Mouse (Mus musculus): Measurements from ENCODE around the gene Hras. TPM values are rescaled to one million over a fixed set of nuclear protein-coding genes. Genes with fewer than 3 reads are reported as not detected.

Gene Hras
- total and polyA plus RNA-seq, 3 experiments: 29.3 to 38.9 (median 32.7) TPM

- DNase-seq (ENCODE audit: low spot score) (no peak), ATAC-seq (ENCODE audit: extremely low read depth, insufficient number of reproducible peaks, low FRiP score, poor library complexity, severe bottlenecking) (no peak)
- H3K36me3 ChIP-seq (replicated peaks): peaks cover 47% of the 10 kb centered on the region
- peaks cover 81% of the 10 kb centered on the region for H3K4me1 ChIP-seq (ENCODE audit: insufficient read depth, low read depth, low read length)
- H3K9me3 ChIP-seq (replicated peaks): no peaks in the 10 kb centered on the region
- no peaks in the 10 kb centered on the region for H3K27me3 ChIP-seq (ENCODE audit: insufficient read depth, low read length)
- peak overlapping the region; percentile 99; the same call in 1 of the 2 replicates for H3K4me3 ChIP-seq (ENCODE audit: low read depth, low read length)
- TF ChIP-seq POLR2AphosphoS5 (IDR thresholded peaks at IDR 0.05; ENCODE audit: insufficient replicate concordance, low read depth, low read length) (no peak), TAL1 (conservative IDR thresholded peaks at IDR 0.05; ENCODE audit: low read depth, low read length) (no peak), CTCF (IDR thresholded peaks at IDR 0.05; ENCODE audit: low read depth, low read length) (no peak), GATA1 (IDR thresholded peaks at IDR 0.05; ENCODE audit: borderline replicate concordance, low read length) (no peak), GATA2 (IDR thresholded peaks at IDR 0.05; ENCODE audit: borderline replicate concordance, low read depth, low read length) (no peak)
Measured at GRCm38 (mm10) chr7:141219558-141220099, 25.8 kb upstream of the Hras start.

GRCm38 (mm10) chr7:141218557-141219133, 24.8 kb upstream of the Hras start:
- TF ChIP-seq GATA2 (IDR thresholded peaks at IDR 0.05; ENCODE audit: borderline replicate concordance, low read depth, low read length) (no peak), POLR2AphosphoS5 (IDR thresholded peaks at IDR 0.05; ENCODE audit: insufficient replicate concordance, low read depth, low read length) (no peak), TAL1 (conservative IDR thresholded peaks at IDR 0.05; ENCODE audit: low read depth, low read length) (no peak), GATA1 (IDR thresholded peaks at IDR 0.05; ENCODE audit: borderline replicate concordance, low read length) (no peak), CTCF (IDR thresholded peaks at IDR 0.05; ENCODE audit: low read depth, low read length) (no peak)
- DNase-seq (ENCODE audit: low spot score) (no peak), ATAC-seq (ENCODE audit: extremely low read depth, insufficient number of reproducible peaks, low FRiP score, poor library complexity, severe bottlenecking) (no peak)
- H3K36me3 ChIP-seq (replicated peaks): peaks cover 47% of the 10 kb centered on the region
- H3K27me3 ChIP-seq (ENCODE audit: insufficient read depth, low read length): peaks cover 2% of the 10 kb centered on the region; the same call in 1 of the 2 replicates
- no peak overlapping the region; the same call in 1 of the 2 replicates for H3K4me3 ChIP-seq (ENCODE audit: low read depth, low read length)
- H3K4me1 ChIP-seq (ENCODE audit: insufficient read depth, low read depth, low read length): peaks cover 89% of the 10 kb centered on the region
- H3K9me3 ChIP-seq (replicated peaks): no peaks in the 10 kb centered on the region

- no peak for TF ChIP-seq GATA1 (IDR thresholded peaks at IDR 0.05; ENCODE audit: borderline replicate concordance, low read length)
- no peak for TF ChIP-seq CTCF (IDR thresholded peaks at IDR 0.05; ENCODE audit: low read depth, low read length)
- TF ChIP-seq GATA2 (IDR thresholded peaks at IDR 0.05; ENCODE audit: borderline replicate concordance, low read depth, low read length): no peak
- no peak for TF ChIP-seq POLR2AphosphoS5 (IDR thresholded peaks at IDR 0.05; ENCODE audit: insufficient replicate concordance, low read depth, low read length)
- no peak for TF ChIP-seq TAL1 (conservative IDR thresholded peaks at IDR 0.05; ENCODE audit: low read depth, low read length)
- ATAC-seq (ENCODE audit: extremely low read depth, insufficient number of reproducible peaks, low FRiP score, poor library complexity, severe bottlenecking) (no peak), DNase-seq (ENCODE audit: low spot score) (no peak)
- Histone ChIP-seq H3K27me3 (ENCODE audit: insufficient read depth, low read length) (peaks cover 6% of the 10 kb centered on the region), H3K9me3 (replicated peaks) (no peaks in the 10 kb centered on the region), H3K36me3 (replicated peaks) (peaks cover 47% of the 10 kb centered on the region), H3K4me3 (ENCODE audit: low read depth, low read length) (no peak overlapping the region; the same call in 1 of the 2 replicates), H3K4me1 (ENCODE audit: insufficient read depth, low read depth, low read length) (peaks cover 90% of the 10 kb centered on the region)
Measured at GRCm38 (mm10) chr7:141218141-141218540, 24.3 kb upstream of the Hras start.

DNA sequence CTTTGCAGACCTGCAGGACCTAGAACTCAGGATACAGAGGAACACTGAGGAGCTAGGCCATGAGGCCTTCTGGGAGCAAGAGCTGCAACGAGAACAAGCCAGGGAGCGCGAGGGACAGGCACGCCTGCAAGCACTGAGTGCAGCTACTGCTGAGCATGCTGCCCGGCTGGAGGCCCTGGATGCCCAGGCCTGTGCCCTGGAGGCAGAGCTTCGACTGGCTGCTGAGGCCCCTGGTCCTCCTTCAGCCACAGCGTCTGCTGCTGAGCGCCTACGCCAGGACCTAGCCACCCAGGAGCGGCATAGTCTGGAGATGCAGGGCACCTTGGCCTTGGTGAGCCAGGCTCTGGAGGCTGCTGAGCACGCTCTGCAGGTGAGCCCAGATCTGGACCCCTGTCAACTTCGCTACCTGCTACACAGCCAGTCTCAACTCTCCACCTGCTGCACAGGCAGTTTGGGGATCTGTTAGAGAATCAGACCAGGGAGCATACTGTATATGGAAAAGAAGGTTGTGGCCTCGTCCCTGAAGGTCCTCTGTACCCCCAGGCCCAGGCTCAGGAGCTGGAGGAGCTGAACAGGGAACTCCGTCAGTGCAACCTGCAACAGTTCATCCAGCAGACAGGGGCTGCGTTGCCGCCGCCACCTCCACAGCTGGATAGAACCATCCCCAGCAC, 23.7 kb upstream of the Hras start:
- Histone ChIP-seq H3K9me3 (replicated peaks) (no peaks in the 10 kb centered on the region), H3K4me3 (ENCODE audit: low read depth, low read length) (peak overlapping the region; percentile 80; the same call in 1 of the 2 replicates), H3K4me1 (ENCODE audit: insufficient read depth, low read depth, low read length) (peaks cover 85% of the 10 kb centered on the region), H3K36me3 (replicated peaks) (peaks cover 47% of the 10 kb centered on the region), H3K27me3 (ENCODE audit: insufficient read depth, low read length) (peaks cover 13% of the 10 kb centered on the region)
- DNase-seq (ENCODE audit: low spot score): no peak
- TF ChIP-seq GATA2 (IDR thresholded peaks at IDR 0.05; ENCODE audit: borderline replicate concordance, low read depth, low read length): no peak
- no peak for TF ChIP-seq GATA1 (IDR thresholded peaks at IDR 0.05; ENCODE audit: borderline replicate concordance, low read length)
- no peak for TF ChIP-seq POLR2AphosphoS5 (IDR thresholded peaks at IDR 0.05; ENCODE audit: insufficient replicate concordance, low read depth, low read length)
- no peak for TF ChIP-seq CTCF (IDR thresholded peaks at IDR 0.05; ENCODE audit: low read depth, low read length)
- TF ChIP-seq TAL1 (conservative IDR thresholded peaks at IDR 0.05; ENCODE audit: low read depth, low read length): no peak
- no peak for ATAC-seq (ENCODE audit: extremely low read depth, insufficient number of reproducible peaks, low FRiP score, poor library complexity, severe bottlenecking)

- Histone ChIP-seq H3K4me1 (ENCODE audit: insufficient read depth, low read depth, low read length) (peaks cover 79% of the 10 kb centered on the region), H3K27me3 (ENCODE audit: insufficient read depth, low read length) (peaks cover 19% of the 10 kb centered on the region), H3K36me3 (replicated peaks) (peaks cover 47% of the 10 kb centered on the region), H3K4me3 (ENCODE audit: low read depth, low read length) (peak overlapping the region; percentile 80; the same call in 1 of the 2 replicates), H3K9me3 (replicated peaks) (no peaks in the 10 kb centered on the region)
- TF ChIP-seq GATA2 (IDR thresholded peaks at IDR 0.05; ENCODE audit: borderline replicate concordance, low read depth, low read length) (no peak), TAL1 (conservative IDR thresholded peaks at IDR 0.05; ENCODE audit: low read depth, low read length) (no peak), POLR2AphosphoS5 (IDR thresholded peaks at IDR 0.05; ENCODE audit: insufficient replicate concordance, low read depth, low read length) (peak; percentile 43; the same call in 1 of the 2 replicates)
- ATAC-seq (ENCODE audit: extremely low read depth, insufficient number of reproducible peaks, low FRiP score, poor library complexity, severe bottlenecking) (no peak), DNase-seq (ENCODE audit: low spot score) (no peak)
Measured at GRCm38 (mm10) chr7:141216894-141217293, 23.1 kb upstream of the Hras start.
